In the genomic region with DNA sequence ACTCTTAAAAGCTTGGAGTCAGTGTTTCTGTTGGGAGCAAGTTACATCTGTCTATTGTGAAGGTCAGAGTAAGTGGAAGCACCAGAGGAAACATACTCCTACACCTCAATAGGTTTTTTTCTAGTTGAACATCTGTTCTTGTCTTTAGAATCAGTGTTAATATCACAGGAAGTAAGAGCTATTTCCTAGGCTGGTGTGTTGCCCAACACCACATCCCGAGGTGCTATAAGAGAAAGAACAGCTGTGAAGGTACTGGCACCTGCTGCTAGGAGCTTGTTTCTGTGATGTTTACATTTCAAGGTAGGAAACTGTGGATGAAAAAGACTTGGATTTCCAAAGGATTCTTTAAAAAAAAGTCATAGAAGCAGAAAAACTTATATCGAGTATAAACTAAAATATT, we compare ENCODE assay signal across 14 mouse cellular contexts.
"Had no signal": no experiment of that assay in that cellular context is flagged by ENCODE, and none has a peak within 500 bp of the region (broad histone marks: within the 10 kb centered on the region; RNA-seq: fewer than 3 reads in every experiment).

No protein-coding gene starts in this region.

- H3K27me3 ChIP-seq: limb, embryonic 12.5 days; liver, embryonic 15.5 days had no signal

- H3K27ac ChIP-seq: layer of hippocampus, adult 2 months; limb, embryonic 12.5 days; liver, embryonic 15.5 days; midbrain, embryonic 10.5 days had no signal

- H3K36me3 ChIP-seq: limb, embryonic 12.5 days; liver, embryonic 15.5 days; midbrain, embryonic 10.5 days had no signal

- ATAC-seq: lung, postnatal 0 days had no signal

- H3K9ac ChIP-seq: limb, embryonic 12.5 days; liver, embryonic 15.5 days had no signal

- DNase-seq: kidney, adult 11 months; kidney, postnatal 10 days; kidney, postnatal 4 days; lung, adult 2 months; lung, postnatal 36 days; midbrain, embryonic 14.5 days; right cerebral cortex, postnatal 25 days; thymus, postnatal 14 days had no signal

- H3K4me3 ChIP-seq: layer of hippocampus, adult 2 months; limb, embryonic 12.5 days; liver, embryonic 15.5 days; midbrain, embryonic 10.5 days had no signal

- H3K4me1 ChIP-seq: limb, embryonic 12.5 days; liver, embryonic 15.5 days; midbrain, embryonic 10.5 days had no signal

- H3K9me3 ChIP-seq: limb, embryonic 12.5 days; liver, embryonic 15.5 days; midbrain, embryonic 10.5 days had no signal

- H3K4me2 ChIP-seq: limb, embryonic 12.5 days; liver, embryonic 11.5 days; liver, embryonic 15.5 days had no signal
